In genomic region chr8:10414684-10415212, GRCm38 (mm10) we compare ENCODE assay signal across 8 mouse cellular contexts.
DNase-seq lines count a peak whose midpoint lies in the region; ATAC-seq lines count a peak whose summit lies in the region.

No protein-coding gene starts in this region.

- H3K4me2 ChIP-seq in kidney, embryonic 15.5 days = no peak overlapping the region
- no peak overlapping the region for H3K4me2 ChIP-seq in limb, embryonic 11.5 days (ENCODE audit: low read depth, severe bottlenecking)

- no peak overlapping the region for H3K27ac ChIP-seq in kidney, embryonic 15.5 days
- no peak overlapping the region for H3K27ac ChIP-seq in limb, embryonic 11.5 days (replicated peaks; ENCODE audit: low read depth, low read length)

- no peaks in the 10 kb centered on the region for H3K9me3 ChIP-seq in kidney, embryonic 15.5 days (replicated peaks)
- H3K9me3 ChIP-seq in limb, embryonic 11.5 days (ENCODE audit: control insufficient read depth, low read length) = no peaks in the 10 kb centered on the region

- peak; percentile 51 for DNase-seq in kidney, adult 11 months
- peak; percentile 51 for DNase-seq in cerebellum, adult 8-10 months
- peak; percentile 51 to 91 for DNase-seq in frontal cortex, adult 2 months (ENCODE audit: extremely low spot score in 1 of 2, low spot score in 1 of 2)
- peak; percentile 30 to 76 for DNase-seq in kidney, adult 8-10 months
- peak; percentile 90 for DNase-seq in limb, embryonic 11.5 days (ENCODE audit: low spot score)
- DNase-seq in natural killer cell, adult 2 months (ENCODE audit: low spot score in 2 of 2) = peak; percentile 7 to 41
- peak; percentile 26 for DNase-seq in testis, postnatal 14 days (ENCODE audit: low spot score)

- ATAC-seq in kidney, embryonic 15.5 days (replicated peaks; ENCODE audit: low FRiP score) = no peak; the same call in 1 of the 2 replicates
- no peak for ATAC-seq in limb, embryonic 11.5 days (ENCODE audit: insufficient number of reproducible peaks, low FRiP score, low TSS enrichment, low read depth)

- WGBS in kidney, embryonic 15.5 days = 22% methylated on average over 6 of the region's 6 CpGs
- 29% methylated on average over 6 of the region's 6 CpGs for WGBS in limb, embryonic 11.5 days

- H3K27me3 ChIP-seq in kidney, embryonic 15.5 days = no peaks in the 10 kb centered on the region
- no peaks in the 10 kb centered on the region for H3K27me3 ChIP-seq in limb, embryonic 11.5 days (ENCODE audit: control insufficient read depth, insufficient read depth, low read length)

- H3K9ac ChIP-seq in kidney, embryonic 15.5 days = no peak overlapping the region
- H3K9ac ChIP-seq in limb, embryonic 11.5 days (ENCODE audit: low read length) = no peak overlapping the region

- H3K4me1 ChIP-seq in kidney, embryonic 15.5 days = peaks cover 10% of the 10 kb centered on the region
- no peaks in the 10 kb centered on the region for H3K4me1 ChIP-seq in limb, embryonic 11.5 days (ENCODE audit: control insufficient read depth, insufficient read depth, low read length)

- H3K36me3 ChIP-seq in kidney, embryonic 15.5 days = no peaks in the 10 kb centered on the region
- H3K36me3 ChIP-seq in limb, embryonic 11.5 days (ENCODE audit: control insufficient read depth, insufficient read depth, low read length) = no peaks in the 10 kb centered on the region

- no peak overlapping the region for H3K4me3 ChIP-seq in kidney, embryonic 15.5 days (replicated peaks)
- H3K4me3 ChIP-seq in limb, embryonic 11.5 days (ENCODE audit: low read depth, low read length) = no peak overlapping the region

Comparison
In these comparisons a context has a peak if more than half of its experiments do, and no peak if none do; other contexts are left out.
1. DNase-seq: peak in every context shown above with its lines; median percentile 90 in limb, embryonic 11.5 days; 71 in frontal cortex, adult 2 months; 53 in kidney, adult 8-10 months; 51 in kidney, adult 11 months; 51 in cerebellum, adult 8-10 months; 26 in testis, postnatal 14 days; 24 in natural killer cell, adult 2 months.